Mouse (Mus musculus): Measurements from ENCODE around the gene Stim2. TPM values are rescaled to one million over a fixed set of nuclear protein-coding genes. Genes with fewer than 3 reads are reported as not detected.

Gene Stim2
- polyA plus RNA-seq, 1 experiment = 15.3 TPM

DNA sequence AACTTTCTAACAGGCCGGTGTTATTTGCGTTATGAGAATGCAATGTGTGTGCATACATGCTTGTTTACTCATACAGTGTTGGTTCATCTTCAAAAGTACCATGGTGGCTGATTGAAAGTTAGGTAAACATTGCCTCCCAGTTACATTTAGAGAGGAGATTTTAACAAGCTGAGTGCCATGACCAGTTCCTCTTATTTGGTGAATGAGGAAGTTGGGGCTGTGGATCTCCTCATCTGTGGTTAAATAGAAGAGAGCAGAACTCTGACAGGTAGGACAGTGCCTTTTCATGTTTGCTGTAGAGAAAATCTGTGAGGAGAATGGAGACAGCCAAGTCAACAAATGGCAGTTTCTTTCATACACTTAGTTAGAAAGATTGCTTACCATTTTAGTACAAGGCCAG is 27.3 kb downstream of the Stim2 start:
- Histone ChIP-seq H3K36me3 (ENCODE audit: control insufficient read depth, insufficient read depth) (no peaks in the 10 kb centered on the region), H3K79me2 (ENCODE audit: control insufficient read depth, insufficient read depth) (peaks cover 97% of the 10 kb centered on the region), H3K27me3 (ENCODE audit: control insufficient read depth, insufficient read depth, insufficient read length) (no peaks in the 10 kb centered on the region), H3K4me3 (ENCODE audit: insufficient read depth, poor library complexity, severe bottlenecking) (no peak overlapping the region), H3ac (ENCODE audit: control insufficient read depth, insufficient read length, low read depth) (no peak overlapping the region), H3K79me3 (ENCODE audit: low read depth) (peaks cover 26% of the 10 kb centered on the region)
- TF ChIP-seq FOSL1 (IDR thresholded peaks at IDR 0.05; ENCODE audit: insufficient read depth, low read length, poor library complexity, severe bottlenecking) (no peak), MYOG (IDR thresholded peaks at IDR 0.05; ENCODE audit: control insufficient read depth, extremely low read depth, insufficient read length) (no peak)

DNA sequence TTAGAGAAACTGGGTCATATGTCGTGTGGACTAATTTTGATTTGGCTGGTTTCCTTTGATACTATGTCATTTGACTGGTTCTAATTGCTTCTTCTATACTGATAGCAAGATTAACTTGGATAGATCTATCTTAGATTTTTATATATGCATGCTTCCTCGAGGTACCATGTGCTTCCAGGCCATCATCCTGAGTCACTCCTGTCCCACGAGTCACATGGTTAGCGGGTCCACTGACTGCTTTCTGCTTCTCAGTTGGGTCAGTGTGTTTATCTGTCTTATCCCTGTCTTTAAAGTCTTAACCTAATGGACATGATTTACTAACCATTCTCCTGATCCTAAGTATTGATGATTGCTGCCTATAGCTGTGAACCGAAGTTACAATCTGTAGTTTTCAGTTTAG is 34.9 kb downstream of the Stim2 start:
- Histone ChIP-seq H3K79me2 (ENCODE audit: control insufficient read depth, insufficient read depth) (peaks cover 99% of the 10 kb centered on the region), H3K27me3 (ENCODE audit: control insufficient read depth, insufficient read depth, insufficient read length) (no peaks in the 10 kb centered on the region), H3K79me3 (ENCODE audit: low read depth) (peaks cover 57% of the 10 kb centered on the region), H3ac (ENCODE audit: control insufficient read depth, insufficient read length, low read depth) (no peak overlapping the region), H3K4me3 (ENCODE audit: insufficient read depth, poor library complexity, severe bottlenecking) (no peak overlapping the region), H3K36me3 (ENCODE audit: control insufficient read depth, insufficient read depth) (no peaks in the 10 kb centered on the region)
- peak; percentile 42 for TF ChIP-seq USF1 (IDR thresholded peaks at IDR 0.05; ENCODE audit: low read depth)
- peak; percentile 55 for TF ChIP-seq MAX (IDR thresholded peaks at IDR 0.05)
- no peak for TF ChIP-seq CTCF (IDR thresholded peaks at IDR 0.05; ENCODE audit: control insufficient read depth, insufficient read depth, insufficient read length)
- TF ChIP-seq MYOD1 (IDR thresholded peaks at IDR 0.05; ENCODE audit: control insufficient read depth, insufficient read length, low read depth) = no peak
- TF ChIP-seq MYOG (IDR thresholded peaks at IDR 0.05; ENCODE audit: control insufficient read depth, extremely low read depth, insufficient read length) = no peak
- TF ChIP-seq CEBPB (IDR thresholded peaks at IDR 0.05; ENCODE audit: low read depth) = no peak
- no peak for TF ChIP-seq FOSL1 (IDR thresholded peaks at IDR 0.05; ENCODE audit: insufficient read depth, low read length, poor library complexity, severe bottlenecking)

DNA sequence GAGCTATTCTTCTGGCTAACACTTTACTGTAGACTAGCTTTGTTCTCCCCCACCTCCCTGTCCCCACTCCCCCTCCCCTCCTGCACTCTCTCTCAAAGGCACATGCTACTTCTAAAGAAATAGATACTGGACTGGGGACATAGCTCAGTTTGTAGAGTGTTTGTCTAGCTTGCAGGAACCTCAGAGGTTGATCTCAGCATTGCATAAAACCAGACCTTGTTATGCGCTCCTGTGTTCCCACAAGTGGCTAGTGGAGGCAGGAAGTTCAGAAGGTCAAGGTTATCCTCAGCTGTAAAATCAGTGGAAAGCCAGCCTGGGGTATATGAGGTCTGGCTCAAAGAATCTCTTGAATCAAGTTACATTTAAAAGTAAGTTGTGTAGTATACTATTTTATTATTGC is 36.4 kb downstream of the Stim2 start:
- no peaks in the 10 kb centered on the region for H3K36me3 ChIP-seq (ENCODE audit: control insufficient read depth, insufficient read depth)
- H3K4me3 ChIP-seq (ENCODE audit: insufficient read depth, poor library complexity, severe bottlenecking) = no peak overlapping the region
- H3K79me3 ChIP-seq (ENCODE audit: low read depth) = peaks cover 54% of the 10 kb centered on the region
- peaks cover 99% of the 10 kb centered on the region for H3K79me2 ChIP-seq (ENCODE audit: control insufficient read depth, insufficient read depth)
- TF ChIP-seq MAX (IDR thresholded peaks at IDR 0.05) (no peak), CEBPB (IDR thresholded peaks at IDR 0.05; ENCODE audit: low read depth) (no peak), MYOD1 (IDR thresholded peaks at IDR 0.05; ENCODE audit: control insufficient read depth, insufficient read length, low read depth) (no peak), USF1 (IDR thresholded peaks at IDR 0.05; ENCODE audit: low read depth) (no peak), MYOG (IDR thresholded peaks at IDR 0.05; ENCODE audit: control insufficient read depth, extremely low read depth, insufficient read length) (no peak), CTCF (IDR thresholded peaks at IDR 0.05; ENCODE audit: control insufficient read depth, insufficient read depth, insufficient read length) (no peak), FOSL1 (IDR thresholded peaks at IDR 0.05; ENCODE audit: insufficient read depth, low read length, poor library complexity, severe bottlenecking) (no peak)
- H3K27me3 ChIP-seq (ENCODE audit: control insufficient read depth, insufficient read depth, insufficient read length) = no peaks in the 10 kb centered on the region
- H3ac ChIP-seq (ENCODE audit: control insufficient read depth, insufficient read length, low read depth) = no peak overlapping the region

DNA sequence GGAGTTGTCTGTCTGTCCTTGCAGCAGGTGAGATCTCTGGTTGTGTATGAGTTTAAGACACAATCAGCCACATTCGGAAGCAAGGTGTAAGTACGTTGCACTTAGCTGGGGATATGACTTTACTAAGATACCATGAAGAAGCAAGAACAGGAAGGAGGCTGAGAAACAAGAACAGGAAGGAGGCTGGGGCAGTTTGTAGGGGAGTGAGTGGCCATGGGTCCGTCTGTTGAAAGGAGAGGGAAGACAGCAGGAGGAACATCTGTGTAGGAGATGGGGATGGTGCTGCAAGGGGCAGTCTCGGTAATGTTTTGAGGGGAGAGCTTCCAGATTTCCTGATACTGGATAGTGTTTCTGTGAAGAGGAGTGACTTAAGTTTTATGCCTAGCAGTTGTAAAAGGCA is 40.3 kb downstream of the Stim2 start:
- H3K4me3 ChIP-seq (ENCODE audit: insufficient read depth, poor library complexity, severe bottlenecking) = no peak overlapping the region
- H3ac ChIP-seq (ENCODE audit: control insufficient read depth, insufficient read length, low read depth) = no peak overlapping the region

DNA sequence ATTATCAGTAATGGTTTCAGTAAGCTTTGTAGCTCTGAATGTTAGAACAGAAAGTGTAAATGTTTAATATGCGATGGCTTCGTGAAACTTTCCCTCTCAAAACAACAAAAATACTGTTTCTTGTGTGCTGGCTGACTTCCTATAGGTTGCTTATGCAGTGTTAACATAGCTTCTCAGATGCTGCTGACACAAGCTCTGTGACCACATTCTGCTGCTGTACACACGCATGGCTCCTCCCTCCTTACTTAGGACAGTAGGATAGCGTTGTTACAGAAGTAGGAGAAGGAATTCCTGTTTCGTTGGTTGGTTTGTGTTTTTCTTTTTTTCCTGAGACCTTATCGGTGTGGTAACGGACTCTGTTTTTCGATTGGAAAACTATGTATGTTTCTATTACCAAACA is 42.2 kb downstream of the Stim2 start:
- Histone ChIP-seq H3K79me3 (ENCODE audit: low read depth) (peaks cover 50% of the 10 kb centered on the region), H3K79me2 (ENCODE audit: control insufficient read depth, insufficient read depth) (peaks cover 99% of the 10 kb centered on the region), H3ac (ENCODE audit: control insufficient read depth, insufficient read length, low read depth) (no peak overlapping the region), H3K27me3 (ENCODE audit: control insufficient read depth, insufficient read depth, insufficient read length) (no peaks in the 10 kb centered on the region), H3K4me3 (ENCODE audit: insufficient read depth, poor library complexity, severe bottlenecking) (no peak overlapping the region), H3K36me3 (ENCODE audit: control insufficient read depth, insufficient read depth) (no peaks in the 10 kb centered on the region)
- TF ChIP-seq MYOG (IDR thresholded peaks at IDR 0.05; ENCODE audit: control insufficient read depth, extremely low read depth, insufficient read length) (no peak), CTCF (IDR thresholded peaks at IDR 0.05; ENCODE audit: control insufficient read depth, insufficient read depth, insufficient read length) (no peak), USF1 (IDR thresholded peaks at IDR 0.05; ENCODE audit: low read depth) (no peak), MAX (IDR thresholded peaks at IDR 0.05) (no peak), FOSL1 (IDR thresholded peaks at IDR 0.05; ENCODE audit: insufficient read depth, low read length, poor library complexity, severe bottlenecking) (no peak), CEBPB (IDR thresholded peaks at IDR 0.05; ENCODE audit: low read depth) (no peak), MYOD1 (IDR thresholded peaks at IDR 0.05; ENCODE audit: control insufficient read depth, insufficient read length, low read depth) (no peak)

More for the DNA sequence above, 40.3 kb downstream of the Stim2 start:
- no peaks in the 10 kb centered on the region for H3K27me3 ChIP-seq (ENCODE audit: control insufficient read depth, insufficient read depth, insufficient read length)
- H3K79me2 ChIP-seq (ENCODE audit: control insufficient read depth, insufficient read depth) = peaks cover 98% of the 10 kb centered on the region
- peaks cover 49% of the 10 kb centered on the region for H3K79me3 ChIP-seq (ENCODE audit: low read depth)
- H3K36me3 ChIP-seq (ENCODE audit: control insufficient read depth, insufficient read depth) = no peaks in the 10 kb centered on the region
- TF ChIP-seq CTCF (IDR thresholded peaks at IDR 0.05; ENCODE audit: control insufficient read depth, insufficient read depth, insufficient read length) (no peak), MYOG (IDR thresholded peaks at IDR 0.05; ENCODE audit: control insufficient read depth, extremely low read depth, insufficient read length) (no peak), MYOD1 (IDR thresholded peaks at IDR 0.05; ENCODE audit: control insufficient read depth, insufficient read length, low read depth) (no peak), CEBPB (IDR thresholded peaks at IDR 0.05; ENCODE audit: low read depth) (no peak), FOSL1 (IDR thresholded peaks at IDR 0.05; ENCODE audit: insufficient read depth, low read length, poor library complexity, severe bottlenecking) (no peak), MAX (IDR thresholded peaks at IDR 0.05) (no peak), USF1 (IDR thresholded peaks at IDR 0.05; ENCODE audit: low read depth) (no peak)

DNA sequence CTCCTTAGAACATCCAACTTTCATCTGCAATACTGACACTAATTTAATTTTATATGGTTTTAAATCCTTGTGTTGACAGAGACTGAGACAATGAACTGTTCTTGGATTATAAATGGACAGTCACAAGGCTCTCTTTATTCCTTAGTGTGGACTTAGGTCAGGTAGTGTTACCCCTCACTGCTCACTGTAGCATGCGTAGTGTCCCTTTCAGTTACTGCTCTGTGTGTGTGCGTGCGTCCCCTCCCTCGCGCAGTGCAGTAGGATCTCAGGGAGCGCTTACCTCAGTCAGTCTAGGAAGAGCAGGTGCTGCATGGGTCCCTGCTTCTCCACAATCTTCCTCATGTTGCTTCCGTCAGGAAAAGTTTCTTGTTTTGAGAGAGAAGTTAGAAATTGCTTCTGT is 43.7 kb downstream of the Stim2 start:
- Histone ChIP-seq H3K27me3 (ENCODE audit: control insufficient read depth, insufficient read depth, insufficient read length) (no peaks in the 10 kb centered on the region), H3ac (ENCODE audit: control insufficient read depth, insufficient read length, low read depth) (no peak overlapping the region), H3K4me3 (ENCODE audit: insufficient read depth, poor library complexity, severe bottlenecking) (no peak overlapping the region), H3K36me3 (ENCODE audit: control insufficient read depth, insufficient read depth) (no peaks in the 10 kb centered on the region), H3K79me3 (ENCODE audit: low read depth) (peaks cover 48% of the 10 kb centered on the region), H3K79me2 (ENCODE audit: control insufficient read depth, insufficient read depth) (peaks cover 99% of the 10 kb centered on the region)
- no peak for TF ChIP-seq CEBPB (IDR thresholded peaks at IDR 0.05; ENCODE audit: low read depth)
- TF ChIP-seq USF1 (IDR thresholded peaks at IDR 0.05; ENCODE audit: low read depth) = no peak
- TF ChIP-seq CTCF (IDR thresholded peaks at IDR 0.05; ENCODE audit: control insufficient read depth, insufficient read depth, insufficient read length) = no peak
- no peak for TF ChIP-seq FOSL1 (IDR thresholded peaks at IDR 0.05; ENCODE audit: insufficient read depth, low read length, poor library complexity, severe bottlenecking)
- no peak for TF ChIP-seq MYOD1 (IDR thresholded peaks at IDR 0.05; ENCODE audit: control insufficient read depth, insufficient read length, low read depth)

All from C2C12 (cell line).